Mouse (Mus musculus) stomach, postnatal 0 days (tissue): ENCODE measurements at regions not wholly inside any gene's neighbourhood (a gene's known extent, or its start where the extent isn't known, plus 50 kb on each side); places are given as distances from the start of the nearest gene placed in this dataset.

Experiments
- CTCF ChIP-seq: IDR thresholded peaks from 2 replicates; pipeline ENCODE4 v1.5.1; 2016; ENCODE audit warnings: antibody characterized with exemption, low read depth, mild to moderate bottlenecking, moderate library complexity
- EP300 ChIP-seq: optimal IDR thresholded peaks from 2 replicates; pipeline ENCODE3; 2016; ENCODE audit warnings: antibody characterized with exemption

DNA sequence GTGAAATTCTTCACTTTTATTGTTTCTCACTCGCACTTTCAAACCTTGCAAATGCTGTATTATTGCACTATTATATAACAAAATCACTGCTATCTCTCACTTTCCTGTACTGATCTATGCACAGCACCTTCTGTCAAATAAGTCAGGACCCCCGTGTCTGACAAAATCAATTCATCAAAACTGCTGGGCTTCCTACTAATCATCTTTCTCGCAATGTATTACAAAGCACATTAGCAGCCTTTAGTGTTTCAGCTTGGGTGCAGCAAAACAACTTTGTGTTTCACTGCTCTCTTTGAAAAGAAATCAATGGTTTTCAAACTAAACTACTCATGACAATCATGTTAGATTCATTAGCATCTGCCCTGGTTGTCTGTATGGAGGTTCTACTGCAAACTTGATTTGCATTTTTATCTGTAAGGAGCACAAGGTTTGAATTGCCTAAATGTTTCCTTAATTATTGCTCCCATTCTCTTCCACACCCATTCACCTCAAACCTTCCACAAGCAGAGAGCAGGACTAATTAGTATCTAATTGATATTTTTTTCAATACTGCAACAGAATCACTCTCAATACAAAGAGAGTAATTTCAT is 418.4 kb upstream of the Cdh10 start:
- TF ChIP-seq CTCF = no peak
- no peak for TF ChIP-seq EP300
